Mouse (Mus musculus): ENCODE data around the gene Dab2ip.

The Dab2ip gene

DNA sequence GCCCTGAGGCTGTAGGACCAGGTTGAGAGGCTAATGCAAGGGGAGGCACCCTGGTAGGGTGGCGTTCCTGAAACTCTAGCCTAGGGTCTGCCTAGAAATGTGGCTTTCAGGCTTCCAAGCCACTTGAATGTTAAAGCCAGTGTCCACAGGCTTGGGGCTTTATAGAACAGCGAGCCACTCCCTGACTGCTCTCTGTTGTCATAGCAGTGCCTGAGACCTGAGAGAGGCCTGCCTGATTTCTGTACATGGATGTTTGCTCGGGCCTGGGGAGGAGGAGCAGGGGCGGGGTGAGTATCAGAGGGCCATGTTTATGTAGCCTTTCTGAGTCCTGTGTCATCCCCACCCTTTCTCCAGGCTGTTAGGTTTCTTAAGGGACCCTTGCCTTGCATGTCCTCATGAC, 94.9 kb downstream of the Dab2ip start:
- no peak for DNase-seq (ENCODE audit: low read depth, low spot score)

DNA sequence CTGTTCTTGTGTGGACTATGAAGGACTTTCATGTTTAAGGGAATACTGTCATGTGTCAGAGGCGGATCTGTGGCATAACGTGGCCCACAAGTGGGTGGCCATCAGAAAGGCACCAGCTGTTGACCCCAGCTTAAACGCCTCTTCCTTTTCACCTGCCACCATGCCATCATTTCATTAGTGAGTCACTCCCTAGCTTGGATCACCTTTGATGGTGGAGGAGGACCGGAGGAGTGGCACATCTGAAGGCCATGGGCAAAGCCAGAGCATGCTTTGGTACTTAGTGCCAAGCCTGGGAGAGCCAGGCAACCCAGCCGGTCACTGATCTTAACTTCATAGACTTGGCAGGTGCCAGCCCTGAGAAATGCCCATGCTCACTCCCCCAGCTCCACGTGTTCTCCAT, 96.7 kb downstream of the Dab2ip start:
- no peak for DNase-seq (ENCODE audit: low read depth, low spot score)

DNA sequence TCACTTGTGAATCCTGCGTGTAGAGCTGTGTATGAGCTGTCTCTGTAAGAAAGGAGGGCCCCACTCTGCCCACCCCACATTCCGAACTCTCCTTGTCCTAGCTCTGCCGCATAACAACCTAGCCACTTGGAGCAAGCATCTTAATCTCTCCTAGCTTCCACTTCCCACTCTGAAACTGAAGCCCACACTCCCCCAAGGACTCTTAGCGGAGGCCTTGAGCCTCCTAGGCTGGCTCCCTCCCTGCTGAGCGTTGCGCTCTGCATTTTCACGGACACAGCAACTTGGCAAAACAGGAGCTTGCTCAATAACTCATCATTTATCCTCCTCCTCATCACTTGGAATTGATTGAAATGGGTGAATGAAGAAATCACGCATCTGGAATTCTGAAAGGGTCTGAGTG, 97.9 kb downstream of the Dab2ip start:
- DNase-seq (ENCODE audit: low read depth, low spot score): no peak

DNA sequence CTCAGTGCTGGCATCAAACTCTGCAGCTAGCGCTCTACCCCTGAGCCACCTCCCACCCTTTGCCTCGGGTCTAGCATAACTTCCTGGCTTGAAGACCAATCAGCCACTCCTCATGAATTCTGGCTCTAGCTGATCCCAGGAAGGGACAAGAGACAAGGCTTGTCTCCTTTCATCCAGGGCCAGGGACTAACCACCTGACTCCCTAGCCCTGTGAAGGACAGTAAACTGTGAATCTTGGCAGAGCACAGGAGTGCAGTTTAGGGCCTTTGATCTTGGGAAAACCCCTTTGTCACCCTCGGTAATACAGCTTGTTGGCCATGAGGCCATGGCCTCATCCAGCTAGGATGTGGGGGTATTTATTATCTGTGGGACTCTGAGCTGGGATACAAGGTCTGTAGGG, 100.2 kb downstream of the Dab2ip start:
- DNase-seq (ENCODE audit: low read depth, low spot score): no peak

DNA sequence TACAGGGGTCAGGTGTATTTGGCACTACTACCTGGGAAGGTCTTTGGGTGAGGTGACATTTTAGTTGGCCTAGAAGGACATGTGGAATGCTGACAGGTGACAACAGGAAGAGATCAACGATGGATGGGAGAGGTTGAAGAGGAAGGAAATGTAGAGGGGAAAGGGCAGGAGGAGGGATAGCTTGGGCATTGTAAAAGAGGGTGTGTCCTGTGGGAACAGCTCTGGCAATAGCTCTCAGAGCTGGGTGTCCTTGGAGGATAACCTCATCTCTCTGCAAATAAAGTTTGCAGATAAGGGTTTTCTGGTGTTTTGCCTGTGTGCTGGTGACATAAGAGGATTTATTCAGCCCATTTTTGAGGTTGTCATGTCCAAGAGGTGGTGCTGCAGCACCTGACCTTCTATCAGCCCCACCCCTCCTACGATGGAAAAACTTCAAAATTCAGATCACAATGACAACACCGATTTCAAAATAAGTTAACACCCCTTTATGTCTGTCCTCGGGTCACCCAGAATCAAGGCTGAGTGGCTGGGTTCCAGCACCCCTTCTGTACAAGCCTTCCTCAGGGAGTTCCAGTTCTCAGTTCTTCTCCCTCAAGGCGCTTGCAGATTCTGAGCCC, 101.6 kb downstream of the Dab2ip start:
- no peak for DNase-seq (ENCODE audit: low read depth, low spot score)

DNA sequence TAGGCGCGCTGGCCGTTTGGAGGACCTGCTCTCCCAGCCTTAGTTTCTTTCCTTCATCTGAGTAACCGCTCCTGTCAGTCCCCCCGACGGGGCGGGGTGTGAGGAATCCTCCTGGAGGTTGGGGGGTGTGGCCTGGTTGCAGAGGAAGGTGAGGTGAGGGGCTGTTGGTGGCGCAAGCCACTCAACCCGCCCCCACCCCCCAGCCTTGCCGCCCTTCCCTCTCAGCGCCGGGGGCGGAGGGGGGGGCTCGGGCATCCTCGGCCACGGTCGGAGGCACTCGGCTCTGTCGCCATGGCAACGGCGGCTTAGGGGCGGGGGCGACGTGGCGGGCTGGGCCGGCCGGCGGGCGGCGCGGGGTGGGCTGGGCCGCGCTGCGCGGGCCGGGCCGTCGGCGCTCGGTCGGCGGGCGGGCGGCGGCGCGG, 102.9 kb downstream of the Dab2ip start:
- peak; percentile 83 for DNase-seq (ENCODE audit: low read depth, low spot score)

DNA sequence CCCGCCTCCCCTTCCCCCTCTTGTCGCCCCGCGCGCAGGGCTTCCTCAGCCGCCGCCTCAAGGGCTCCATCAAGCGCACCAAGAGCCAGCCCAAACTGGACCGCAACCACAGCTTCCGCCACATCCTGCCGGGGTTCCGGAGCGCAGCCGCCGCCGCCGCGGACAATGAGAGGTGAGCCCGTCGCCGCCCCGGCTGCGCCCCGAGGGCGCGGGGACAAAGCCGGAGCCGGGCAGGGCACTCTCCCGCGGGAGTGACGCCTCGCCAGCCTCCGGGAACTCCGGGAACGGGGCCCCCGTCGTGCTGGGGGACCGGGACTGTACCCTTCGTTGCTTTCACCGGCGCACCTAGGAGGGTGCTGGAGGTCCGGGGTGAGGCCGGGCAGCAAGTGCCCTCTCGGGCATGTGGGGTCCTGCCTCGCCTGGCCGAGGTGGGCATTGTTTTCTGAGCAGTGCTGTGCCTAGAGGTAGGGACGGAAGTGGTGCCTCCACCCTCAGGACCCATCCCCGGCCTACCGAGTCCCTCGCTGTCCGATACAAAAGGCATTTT, 103.5 kb downstream of the Dab2ip start:
- DNase-seq (ENCODE audit: low read depth, low spot score): no peak

DNA sequence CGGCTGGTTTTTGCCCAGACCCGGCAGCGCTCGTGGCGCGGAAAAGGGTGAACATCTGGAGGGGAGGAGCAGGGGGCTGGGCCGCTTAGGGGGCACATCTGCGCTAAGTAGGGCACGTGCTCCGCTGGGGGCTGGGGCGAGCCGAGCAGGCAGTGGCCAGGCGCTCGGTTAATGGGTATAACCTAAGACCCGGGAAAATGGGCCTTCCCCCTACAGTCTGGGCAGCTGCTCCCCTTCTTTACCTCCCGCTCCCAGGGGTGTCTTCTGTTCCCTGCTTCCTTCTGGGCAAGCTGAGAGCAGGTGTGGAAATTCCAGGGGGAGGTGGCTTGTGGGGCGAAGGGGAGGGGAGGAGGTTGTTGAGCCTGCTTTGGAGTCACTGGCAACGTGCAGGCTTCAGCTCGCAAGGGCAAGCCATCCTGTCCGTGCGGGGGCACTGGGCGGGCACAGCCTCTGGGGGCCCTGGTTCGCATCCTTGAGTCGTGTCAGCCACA, 104.0 kb downstream of the Dab2ip start:
- peak; percentile 47 for DNase-seq (ENCODE audit: low read depth, low spot score)

DNA sequence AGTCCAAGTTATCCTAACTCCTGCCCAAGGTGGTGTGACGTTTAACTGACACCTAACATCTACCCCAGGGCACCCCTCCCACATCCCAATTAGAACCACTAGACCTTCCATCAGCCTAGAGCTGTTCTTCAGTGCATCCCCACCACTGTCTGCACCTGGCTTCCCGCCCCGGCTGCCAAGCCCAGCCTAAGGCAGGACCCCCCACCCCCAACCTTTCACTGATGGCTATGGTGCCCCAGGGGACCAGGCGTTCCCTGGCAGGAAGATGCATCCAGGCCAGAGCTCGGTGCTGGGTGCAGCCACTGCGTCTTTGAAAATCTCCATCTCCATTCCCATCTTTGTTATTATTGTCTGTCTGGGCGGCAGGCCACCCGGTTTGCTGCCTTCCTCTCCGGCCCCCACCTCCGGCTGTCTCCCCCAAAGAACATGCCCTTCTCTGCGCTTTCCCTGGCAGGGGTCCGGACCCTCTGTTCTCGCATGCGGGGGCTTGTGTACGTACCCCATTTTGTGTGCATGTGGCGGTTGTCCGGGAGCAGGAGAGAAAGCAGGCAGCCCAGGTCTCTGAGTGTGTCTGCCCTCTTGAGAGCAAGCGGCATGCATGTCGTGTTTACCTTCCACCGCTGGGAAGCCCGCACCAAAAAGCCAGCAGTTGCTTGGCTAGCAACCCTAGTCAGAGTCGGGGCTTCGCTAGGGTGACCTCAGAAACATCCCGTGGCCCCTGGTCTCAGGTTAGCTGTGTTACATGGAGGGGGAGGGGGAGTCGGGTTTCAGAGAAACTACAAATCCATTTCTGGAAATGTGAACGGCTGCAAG, 104.9 kb downstream of the Dab2ip start:
- no peak for DNase-seq (ENCODE audit: low read depth, low spot score)

DNA sequence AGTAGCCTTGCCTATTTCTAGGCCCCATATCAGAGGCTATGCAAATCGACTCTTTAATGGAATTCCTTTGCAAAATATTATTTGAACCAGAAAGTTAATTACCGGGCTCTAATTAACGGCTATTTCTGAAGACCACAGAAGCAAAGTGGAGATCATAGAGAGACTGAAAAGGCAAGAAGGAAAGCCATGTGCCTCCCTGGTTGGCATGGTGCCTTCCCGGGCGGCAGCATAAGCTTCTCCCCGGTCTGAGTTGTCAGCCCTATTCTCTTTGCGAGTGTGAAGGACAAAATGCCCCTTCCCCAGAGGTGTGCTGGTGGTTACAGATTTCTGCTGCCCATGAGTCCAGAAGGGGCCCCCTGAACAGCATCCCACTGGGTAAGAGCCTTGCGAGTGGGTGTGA, 109.7 kb downstream of the Dab2ip start:
- DNase-seq (ENCODE audit: low read depth, low spot score): no peak

DNA sequence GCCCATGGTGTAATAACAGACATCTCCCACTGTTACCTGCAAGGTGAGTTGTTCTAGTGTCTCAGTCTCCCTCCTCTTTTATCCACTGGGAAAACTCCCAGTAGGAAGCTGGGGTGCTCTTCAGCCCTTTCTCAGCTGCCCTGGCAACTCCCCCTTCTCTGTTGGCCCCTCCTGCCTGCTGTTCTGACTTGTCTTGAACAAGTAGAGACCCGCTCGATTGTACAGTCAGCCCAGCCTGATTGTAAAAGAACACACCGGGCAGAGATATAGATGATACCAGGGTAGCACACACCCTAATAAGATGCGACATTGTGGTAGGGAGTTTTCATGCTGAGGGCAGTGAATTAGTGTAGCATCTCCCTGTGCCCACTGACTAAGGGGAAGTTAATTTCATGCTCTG, 111.2 kb downstream of the Dab2ip start:
- no peak for DNase-seq (ENCODE audit: low read depth, low spot score)

DNA sequence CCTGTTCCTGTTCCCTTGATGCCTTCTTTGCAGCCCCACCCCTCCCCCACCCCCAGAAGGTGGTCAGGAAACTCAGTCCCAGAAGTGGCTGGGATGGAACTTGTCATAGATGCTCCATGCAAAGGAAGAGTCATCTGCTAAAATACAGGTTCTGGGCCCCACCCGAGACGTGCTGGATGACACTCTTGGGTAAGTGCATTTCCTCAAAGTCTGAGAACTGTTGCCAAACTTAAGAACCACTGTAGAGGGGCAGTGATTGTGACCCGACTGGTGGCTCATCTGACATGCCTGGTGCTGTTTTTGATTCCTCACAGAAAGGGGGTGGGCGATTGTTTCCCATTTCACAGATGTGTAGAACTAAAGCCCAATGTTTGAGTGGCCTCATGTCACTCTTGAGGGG, 111.7 kb downstream of the Dab2ip start:
- DNase-seq (ENCODE audit: low read depth, low spot score): no peak

DNA sequence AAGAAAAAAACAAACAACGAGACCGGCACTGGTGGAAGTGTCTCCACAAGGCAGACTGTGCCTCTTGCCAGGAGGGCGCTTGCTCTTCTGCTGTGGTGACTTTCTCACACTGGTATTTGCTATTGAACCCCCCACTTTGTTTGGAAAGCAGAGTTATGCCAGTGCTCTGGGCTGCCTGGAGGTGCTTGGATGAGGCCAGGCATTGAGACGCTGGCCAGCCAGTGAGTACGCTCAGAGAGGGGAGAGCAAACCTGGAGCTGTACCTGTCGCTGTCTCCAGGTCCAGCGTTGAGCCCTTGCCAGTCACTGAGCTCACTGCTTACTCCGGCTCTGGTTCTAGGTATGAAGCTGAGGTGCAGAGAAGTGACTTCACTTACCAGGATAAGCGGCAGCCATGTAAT, 112.2 kb downstream of the Dab2ip start:
- DNase-seq (ENCODE audit: low read depth, low spot score): no peak

DNA sequence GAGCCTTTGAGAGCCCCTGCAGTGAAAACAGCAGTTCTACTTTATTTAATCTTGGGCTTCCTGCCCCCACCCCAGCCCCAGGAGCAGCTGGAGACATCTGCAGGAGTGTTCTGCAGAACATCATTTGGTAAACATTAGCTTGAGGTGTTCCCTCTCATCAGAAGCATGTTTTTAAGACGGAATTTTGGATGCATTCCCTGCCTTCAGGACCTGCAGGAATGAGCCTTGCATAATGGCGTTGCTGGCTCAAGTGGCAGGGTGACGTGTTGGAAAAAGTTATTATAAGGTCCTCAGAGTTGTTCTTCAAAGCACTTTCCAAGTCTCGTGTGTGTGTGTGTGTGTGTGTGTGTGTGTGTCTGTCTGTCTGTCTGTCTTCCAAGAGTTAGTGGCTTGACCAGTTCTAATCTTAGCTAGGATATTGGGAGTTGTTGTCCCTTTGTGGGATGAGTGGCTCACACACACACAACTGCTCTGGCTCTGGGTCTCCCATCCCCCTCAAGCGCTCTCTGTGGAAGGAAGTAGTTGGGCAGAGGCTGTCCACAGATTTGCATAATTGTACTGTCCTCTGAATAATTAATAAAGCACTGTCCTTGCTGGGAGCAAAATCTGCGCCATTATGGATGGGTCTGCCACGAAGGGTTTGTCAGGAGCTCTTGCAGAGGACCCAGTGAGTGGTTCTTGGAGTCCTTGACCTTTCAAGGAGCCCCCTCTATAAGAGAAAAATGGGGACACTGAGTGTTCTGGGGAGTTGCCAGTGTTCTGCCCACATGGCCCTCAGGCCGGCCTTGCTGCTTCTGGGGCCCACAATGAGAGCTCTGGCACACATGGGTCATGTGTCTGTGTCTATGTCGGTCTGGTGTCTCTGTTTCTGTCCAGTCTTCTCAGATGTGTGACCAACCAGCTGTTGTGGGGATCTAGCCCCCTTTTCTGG, 114.2 kb downstream of the Dab2ip start:
- no peak for DNase-seq (ENCODE audit: low read depth, low spot score)

DNA sequence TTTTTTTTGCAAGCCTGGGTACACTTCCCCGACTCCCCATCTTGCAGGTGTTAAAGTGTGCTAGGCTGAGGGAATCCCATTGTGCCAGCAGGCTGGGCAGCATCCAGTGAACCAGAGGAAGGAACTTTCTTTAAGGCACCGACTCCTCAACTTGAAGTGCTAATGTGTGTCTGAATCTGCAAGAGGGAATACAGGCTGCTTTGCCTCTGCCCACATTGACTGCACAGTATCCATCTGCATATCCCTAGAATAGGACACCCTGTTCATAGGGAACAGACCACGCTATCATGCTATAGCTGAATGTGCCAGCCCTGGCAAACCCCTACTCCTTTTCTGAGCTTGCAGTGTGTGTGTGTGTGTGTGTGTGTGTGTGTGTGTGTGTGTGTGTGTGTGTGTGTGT, 115.1 kb downstream of the Dab2ip start:
- DNase-seq (ENCODE audit: low read depth, low spot score): no peak

DNA sequence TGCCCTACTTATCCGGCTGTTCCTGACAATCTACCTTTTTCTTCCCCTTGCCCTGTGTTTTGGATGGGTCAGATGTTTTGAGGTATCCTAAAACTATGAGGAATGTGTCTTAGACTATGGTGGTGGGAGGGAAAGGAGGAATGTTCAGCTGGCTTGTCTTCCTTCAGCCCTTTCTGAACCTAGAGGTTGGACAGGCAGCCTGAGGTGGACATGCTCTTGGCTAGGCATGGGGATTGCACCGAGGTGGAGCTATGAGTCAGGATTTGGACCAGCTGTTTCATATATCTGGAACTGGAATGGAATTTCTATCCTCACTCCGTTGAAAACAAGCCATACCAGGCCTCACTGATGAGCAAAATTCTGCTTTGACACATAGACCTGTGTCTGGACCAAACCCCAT, 115.9 kb downstream of the Dab2ip start:
- DNase-seq (ENCODE audit: low read depth, low spot score): no peak

DNA sequence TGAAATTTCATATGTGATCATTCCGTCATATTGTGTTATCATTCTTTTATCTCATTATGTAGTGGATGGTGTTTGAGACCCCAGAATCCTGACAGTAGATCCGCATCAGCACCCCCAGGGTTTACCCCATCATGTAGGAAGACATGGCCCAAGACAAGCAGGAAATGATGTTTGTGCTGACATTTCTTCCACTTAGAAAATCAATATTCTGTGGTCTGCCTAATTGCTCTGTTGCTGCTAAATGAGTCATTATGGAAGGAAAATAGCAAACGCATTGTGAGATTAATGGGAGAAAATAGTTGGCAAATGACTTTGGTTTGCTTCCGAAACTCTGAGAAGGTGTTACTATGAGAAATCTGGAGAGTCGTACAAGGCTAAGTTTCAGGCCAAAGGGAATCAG, 116.4 kb downstream of the Dab2ip start:
- DNase-seq (ENCODE audit: low read depth, low spot score): no peak

DNA sequence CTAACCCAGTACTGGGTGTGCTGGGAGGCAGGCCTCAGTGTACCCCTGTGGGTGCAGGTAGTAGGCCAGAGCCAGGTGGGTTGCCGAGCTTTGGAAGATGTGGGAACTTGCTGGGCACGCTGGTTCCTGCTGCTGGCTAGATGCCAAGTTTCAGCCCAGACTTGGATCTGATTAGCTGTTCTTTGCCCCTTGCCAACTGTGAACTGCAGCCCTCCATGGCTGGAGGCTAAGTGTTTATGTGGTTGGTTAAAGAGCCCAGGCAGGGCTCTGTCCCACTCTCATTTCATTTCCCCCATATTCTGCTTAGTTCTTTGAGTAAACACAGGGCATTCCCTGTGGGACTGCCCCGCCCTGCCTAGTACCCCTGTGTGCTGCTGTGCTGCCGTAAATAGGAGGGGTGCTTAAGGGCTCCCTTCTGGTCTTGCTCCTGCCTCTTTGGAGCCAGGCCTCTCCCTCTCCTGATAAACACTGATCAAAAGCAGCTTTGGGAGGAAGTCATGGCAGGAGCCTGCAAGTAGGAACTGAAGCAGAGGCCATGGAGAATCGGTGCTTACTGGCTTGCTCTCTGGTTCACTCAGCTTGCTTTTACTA, 118.1 kb downstream of the Dab2ip start:
- DNase-seq (ENCODE audit: low read depth, low spot score): no peak

DNA sequence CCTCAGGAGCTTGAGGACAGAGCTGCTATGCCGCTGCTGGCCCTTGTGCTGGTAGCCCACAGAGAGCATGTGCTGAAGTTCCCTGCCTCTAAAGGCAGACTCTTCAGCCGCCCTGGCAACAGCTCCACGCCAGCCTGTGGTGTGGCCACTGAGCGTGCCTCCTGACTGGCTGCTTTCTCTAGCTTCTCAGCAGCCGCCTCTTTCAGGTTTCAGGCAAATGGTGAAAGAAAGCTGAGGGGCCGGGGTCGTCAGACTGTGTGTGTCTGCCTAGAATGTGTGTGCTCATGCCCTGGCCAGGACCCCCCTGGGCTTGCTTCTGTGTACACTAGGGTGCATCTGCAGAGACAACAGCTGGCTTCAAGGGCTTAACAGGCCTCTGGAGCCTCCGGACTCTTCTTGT, 119.8 kb downstream of the Dab2ip start:
- DNase-seq (ENCODE audit: low read depth, low spot score): no peak

DNA sequence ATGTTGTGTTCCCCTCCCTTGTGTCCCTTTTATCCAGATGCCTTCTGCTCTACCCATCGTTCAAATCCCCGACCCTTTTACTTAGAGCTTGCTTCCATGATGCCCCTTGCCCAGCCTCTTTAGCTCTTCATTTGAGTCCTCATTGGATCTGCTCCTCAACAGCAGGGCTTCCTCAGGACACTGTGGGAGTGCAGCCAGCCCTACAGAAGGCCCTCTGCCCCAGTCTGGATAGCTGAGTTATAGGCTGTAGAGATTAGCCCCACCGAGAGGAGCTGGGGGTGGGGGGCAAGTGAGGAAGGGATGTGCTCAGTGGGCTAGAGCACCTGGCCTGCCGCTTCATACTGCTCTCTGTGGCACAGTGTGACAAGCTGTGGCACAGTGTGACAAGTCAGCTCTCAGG, 120.4 kb downstream of the Dab2ip start:
- DNase-seq (ENCODE audit: low read depth, low spot score): no peak

DNA sequence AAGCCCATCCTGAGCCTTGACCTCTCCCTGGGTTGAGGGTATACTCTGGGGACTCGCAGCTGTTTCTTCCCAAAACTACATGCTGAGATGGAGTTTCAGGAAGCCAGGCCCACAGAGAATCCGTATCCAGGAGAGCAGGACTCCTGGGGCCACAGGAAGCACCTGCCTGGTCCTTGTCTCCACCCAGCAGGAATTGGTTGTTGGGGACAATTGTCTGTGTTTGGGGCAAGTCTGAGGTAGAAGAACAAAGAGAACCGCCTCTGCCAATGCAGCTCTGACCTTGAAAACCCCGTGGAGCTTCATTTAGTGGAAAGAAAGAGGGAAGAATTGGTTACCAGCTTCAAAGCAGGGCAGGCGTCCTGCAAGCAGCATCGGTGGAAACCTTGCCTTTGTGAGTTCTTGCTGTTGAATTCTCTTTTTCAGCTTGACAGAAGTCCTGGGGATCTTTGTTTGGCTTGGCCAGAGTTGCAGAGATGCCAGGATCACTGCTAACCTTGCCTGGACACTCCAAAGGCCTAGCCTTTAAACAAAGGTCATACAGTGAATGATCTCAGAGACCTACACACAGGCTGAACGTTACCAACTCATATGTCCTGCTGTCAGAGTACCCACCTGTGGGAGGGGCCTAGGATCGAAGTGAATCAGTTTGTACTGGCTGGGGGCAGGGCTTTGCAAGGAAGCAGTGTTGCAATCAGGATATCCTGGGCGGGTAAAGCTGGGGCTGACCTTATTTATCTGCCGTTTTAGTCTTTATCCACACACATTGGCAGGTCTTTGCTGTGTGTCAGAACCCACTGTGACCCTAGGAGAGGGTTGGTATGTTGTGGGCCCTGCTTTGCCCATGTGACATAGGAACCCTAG, 122.0 kb downstream of the Dab2ip start:
- DNase-seq (ENCODE audit: low read depth, low spot score): no peak

All from retina, postnatal 7 days (tissue).